Mouse (Mus musculus) kidney, postnatal 0 days (tissue): ENCODE measurements around the gene Ush2a. TPM values are rescaled to one million over a fixed set of nuclear protein-coding genes. Genes with fewer than 3 reads are reported as not detected.

Experiments
- ATAC-seq: fragments of 200-750 bp; cut with Nextera tagmentation; replicated peaks from 2 replicates; pipeline ENCODE4 v1.8.0; 2017; ENCODE audit warnings: low read depth, moderate number of reproducible peaks, moderate TSS enrichment, moderate library complexity; ENCODE audit not compliant: low FRiP score
- DNase-seq: peaks from one replicate; pipeline ENCODE4 v3.0.0-alpha.2; 2016; ENCODE audit warnings: low spot score
- H3K27ac ChIP-seq: fragments of 300-500 bp; sonication (generic); 2 replicates; pipeline ENCODE4 v1.5.1; 2014; ENCODE audit warnings: mild to moderate bottlenecking
- H3K27me3 ChIP-seq: fragments of 300-500 bp; sonication (generic); 2 replicates; pipeline ENCODE4 v1.6.1; 2014; ENCODE audit warnings: low read length, mixed read lengths; ENCODE audit not compliant: insufficient read depth
- H3K36me3 ChIP-seq: fragments of 300-500 bp; sonication (generic); 2 replicates; pipeline ENCODE4 v1.6.1; 2014; ENCODE audit warnings: low read length, mixed read lengths; ENCODE audit not compliant: insufficient read depth
- H3K4me1 ChIP-seq: fragments of 300-500 bp; sonication (generic); replicated peaks from 2 replicates; pipeline ENCODE4 v1.6.1; 2014; ENCODE audit warnings: antibody characterized with exemption, low read length, mixed read lengths; ENCODE audit not compliant: insufficient read depth
- H3K4me2 ChIP-seq: fragments of 300-500 bp; sonication (generic); 2 replicates; pipeline ENCODE4 v1.6.1; 2014; ENCODE audit warnings: mild to moderate bottlenecking, low read length, moderate library complexity, mixed read lengths
- H3K4me3 ChIP-seq: fragments of 300-500 bp; sonication (generic); replicated peaks from 2 replicates; pipeline ENCODE4 v1.5.1; 2014; ENCODE audit warnings: low read depth, low read length
- H3K9ac ChIP-seq: fragments of 300-500 bp; sonication (generic); 2 replicates; pipeline ENCODE4 v1.6.1; 2014; ENCODE audit warnings: low read depth, low read length
- H3K9me3 ChIP-seq: fragments of 300-500 bp; sonication (generic); replicated peaks from 2 replicates; pipeline ENCODE4 v1.6.1; 2016; ENCODE audit warnings: low read length, inconsistent platforms, mixed read lengths
- CTCF ChIP-seq: IDR thresholded peaks from 2 replicates; pipeline ENCODE4 v1.5.1; 2016; ENCODE audit warnings: antibody characterized with exemption, low read depth, mild to moderate bottlenecking, moderate library complexity
- WGBS: fragments of 180-500 bp; shearing (Covaris S2); extraction: QIAGEN DNeasy Blood & Tissue Kit; methylation state at CpG from one replicate; pipeline ENCODE4 v1.1.7; 2014; 5-methylcytosine and 5-hydroxymethylcytosine counted together
- polyA plus RNA-seq: library from polyadenylated mRNA; unstranded; fragments of >200 nt; fragmentation: Nextera tagmentation; extraction: Ambion mirVana; gene quantifications from 2 replicates; pipeline ENCODE4 v1.2.1, GENCODE M21; 2015

The Ush2a gene
- polyA plus RNA-seq, 1 experiment from 2014 or later: not detected

DNA sequence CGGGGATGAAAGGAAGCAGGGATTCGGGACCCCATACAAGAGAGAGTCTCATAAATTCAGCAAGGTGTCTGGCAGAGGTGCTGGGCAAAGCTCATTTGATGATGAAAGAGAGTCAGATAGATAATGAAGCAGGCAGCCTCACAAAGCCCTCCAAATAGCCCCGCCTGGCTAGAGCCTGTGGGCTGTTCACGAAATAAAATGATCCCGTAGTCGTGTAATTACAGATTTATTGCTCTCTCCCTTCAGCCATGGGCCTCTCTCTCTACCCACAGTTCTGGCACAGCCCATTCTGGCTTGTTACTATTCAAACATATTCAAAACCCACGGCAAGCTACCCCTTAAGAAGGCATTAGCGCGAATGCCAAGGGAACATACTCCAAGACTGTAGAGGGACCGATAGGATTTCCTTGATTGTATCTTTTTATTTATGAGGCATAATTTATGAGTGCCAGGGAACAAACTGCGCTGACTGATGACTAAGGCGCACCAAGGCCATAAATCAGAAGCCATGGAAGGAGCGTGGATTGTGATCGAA is 675.5 kb downstream of the Ush2a start:
- no peaks in the 10 kb centered on the region for H3K27me3 ChIP-seq
- no peak overlapping the region for H3K4me3 ChIP-seq
- H3K9me3 ChIP-seq: no peaks in the 10 kb centered on the region
- H3K27ac ChIP-seq: no peak overlapping the region
- no peak overlapping the region for H3K4me2 ChIP-seq
- DNase-seq: peak; percentile 7
- no peaks in the 10 kb centered on the region for H3K36me3 ChIP-seq
- H3K4me1 ChIP-seq: no peaks in the 10 kb centered on the region
- no peak overlapping the region for H3K9ac ChIP-seq
- ATAC-seq: no peak
- no peak for TF ChIP-seq CTCF
- WGBS: 32% methylated on average over 14 of the region's 14 CpGs

DNA sequence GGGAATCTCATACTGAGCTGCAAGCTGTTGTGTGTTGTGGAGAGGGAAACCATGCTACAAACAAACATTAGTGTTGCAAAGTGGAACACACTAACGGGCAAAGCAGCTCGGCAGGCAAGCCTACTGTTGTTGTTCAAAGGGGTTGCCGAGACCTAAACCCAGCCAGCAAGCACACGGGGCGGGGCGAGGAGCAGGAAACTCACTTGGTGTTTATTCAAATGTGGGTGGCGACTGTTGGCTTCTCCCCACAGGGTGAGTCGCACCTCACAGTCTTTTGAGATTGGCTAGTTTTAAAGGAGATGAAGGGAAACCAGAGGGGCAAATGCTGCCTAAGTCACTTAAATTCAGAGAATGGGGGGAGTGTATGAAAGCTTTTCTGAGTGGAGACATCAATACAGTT is 683.5 kb downstream of the Ush2a start:
- ATAC-seq: no peak
- 22% methylated on average over 8 of the region's 8 CpGs for WGBS
- Histone ChIP-seq H3K36me3 (no peaks in the 10 kb centered on the region), H3K9ac (no peak overlapping the region), H3K4me2 (no peak overlapping the region), H3K27me3 (no peaks in the 10 kb centered on the region), H3K4me3 (no peak overlapping the region), H3K4me1 (no peaks in the 10 kb centered on the region), H3K27ac (no peak overlapping the region), H3K9me3 (no peaks in the 10 kb centered on the region)
- no peak for DNase-seq
- TF ChIP-seq CTCF: no peak

DNA sequence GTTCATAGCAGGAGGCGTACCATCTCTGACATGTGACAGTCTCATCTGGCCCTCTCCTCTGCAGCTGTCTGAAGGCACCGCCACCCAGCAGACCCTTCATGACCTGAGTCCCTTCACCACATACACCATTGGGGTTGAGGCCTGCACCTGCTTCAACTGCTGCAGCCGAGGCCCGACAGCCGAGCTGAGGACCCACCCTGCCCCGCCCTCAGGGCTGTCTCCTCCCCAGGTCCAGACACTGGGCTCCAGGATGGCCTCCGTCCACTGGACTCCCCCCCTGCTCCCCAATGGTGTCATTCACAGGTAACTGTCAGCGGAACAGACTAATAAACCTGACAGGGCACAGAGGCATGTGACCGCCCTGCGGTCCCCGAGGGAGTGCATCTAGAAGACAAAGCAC is 685.0 kb downstream of the Ush2a start:
- no peak overlapping the region for H3K9ac ChIP-seq
- no peaks in the 10 kb centered on the region for H3K4me1 ChIP-seq
- DNase-seq (no peak), ATAC-seq (no peak)
- 73% methylated on average over 11 of the region's 11 CpGs for WGBS
- no peak overlapping the region for H3K4me3 ChIP-seq
- H3K9me3 ChIP-seq: no peaks in the 10 kb centered on the region
- H3K36me3 ChIP-seq: no peaks in the 10 kb centered on the region
- TF ChIP-seq CTCF: no peak
- no peaks in the 10 kb centered on the region for H3K27me3 ChIP-seq
- no peak overlapping the region for H3K27ac ChIP-seq
- H3K4me2 ChIP-seq: no peak overlapping the region

DNA sequence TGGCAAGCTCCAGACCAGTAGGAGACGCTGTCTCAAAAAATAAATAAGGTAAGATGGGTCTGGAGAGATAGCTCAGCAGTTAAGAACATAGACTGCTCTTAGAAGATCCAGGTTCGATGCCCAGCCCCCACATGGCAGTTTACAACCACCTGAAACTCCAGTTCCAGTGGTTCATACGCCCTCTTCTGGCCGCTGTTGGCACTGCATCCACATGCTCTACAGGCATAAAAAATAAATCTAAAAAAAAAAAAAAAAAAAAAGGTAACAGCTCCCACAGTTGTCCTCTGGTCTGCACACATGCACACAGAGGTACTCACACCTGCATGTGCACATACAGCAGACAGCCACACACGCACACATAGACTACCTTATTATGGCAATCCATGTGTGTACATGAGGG is 686.0 kb downstream of the Ush2a start:
- Histone ChIP-seq H3K4me2 (no peak overlapping the region), H3K27me3 (no peaks in the 10 kb centered on the region), H3K4me1 (no peaks in the 10 kb centered on the region), H3K36me3 (no peaks in the 10 kb centered on the region), H3K9me3 (no peaks in the 10 kb centered on the region), H3K4me3 (no peak overlapping the region), H3K27ac (no peak overlapping the region), H3K9ac (no peak overlapping the region)
- peak; percentile 34; the same call in 1 of the 2 replicates for TF ChIP-seq CTCF
- ATAC-seq: no peak
- 69% methylated on average over 5 of the region's 5 CpGs for WGBS
- DNase-seq: no peak

DNA sequence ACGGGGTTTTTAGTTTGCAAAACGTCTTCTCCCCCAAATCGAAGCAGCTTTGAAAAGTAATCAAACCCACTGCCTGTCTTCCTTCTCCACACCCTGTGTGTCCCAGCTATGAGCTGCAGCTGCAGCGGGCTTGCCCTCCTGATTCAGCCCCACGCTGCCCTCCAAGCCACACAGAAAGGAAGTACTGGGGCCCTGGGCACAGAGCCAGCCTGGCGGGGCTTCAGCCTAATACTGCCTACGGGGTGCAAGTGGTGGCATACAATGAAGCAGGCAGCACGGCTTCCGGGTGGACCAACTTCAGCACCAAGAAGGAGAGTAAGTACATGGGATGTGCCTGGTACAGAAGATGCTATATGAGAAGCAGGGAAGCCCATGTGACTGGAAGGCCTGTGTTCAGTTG is 686.5 kb downstream of the Ush2a start:
- no peaks in the 10 kb centered on the region for H3K36me3 ChIP-seq
- H3K4me2 ChIP-seq: no peak overlapping the region
- H3K9ac ChIP-seq: no peak overlapping the region
- H3K4me3 ChIP-seq: no peak overlapping the region
- ATAC-seq (no peak), DNase-seq (no peak)
- no peaks in the 10 kb centered on the region for H3K9me3 ChIP-seq
- no peak for TF ChIP-seq CTCF
- no peaks in the 10 kb centered on the region for H3K27me3 ChIP-seq
- no peak overlapping the region for H3K27ac ChIP-seq
- no peaks in the 10 kb centered on the region for H3K4me1 ChIP-seq
- WGBS: 59% methylated on average over 9 of the region's 9 CpGs

DNA sequence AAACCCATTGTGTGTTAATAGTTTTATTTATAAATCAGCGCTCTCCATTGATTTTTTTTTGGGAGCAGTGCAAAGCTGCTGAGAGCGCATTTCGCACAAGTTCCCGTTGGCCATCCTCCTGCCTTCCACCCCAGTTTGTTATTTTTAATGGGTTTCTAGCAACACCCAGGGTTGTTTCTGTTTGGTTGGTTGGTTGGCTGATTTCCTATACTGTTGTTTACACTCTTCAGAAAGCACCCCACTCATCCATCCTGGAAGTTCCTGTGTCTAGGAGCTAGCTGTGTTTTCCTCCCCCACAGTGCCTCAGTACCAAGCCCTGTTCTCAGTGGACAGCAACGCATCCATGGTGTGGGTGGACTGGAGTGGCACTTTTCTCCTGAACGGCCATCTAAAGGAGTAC is 689.3 kb downstream of the Ush2a start:
- no peak overlapping the region for H3K9ac ChIP-seq
- H3K4me1 ChIP-seq: no peaks in the 10 kb centered on the region
- ATAC-seq (no peak), DNase-seq (no peak)
- no peaks in the 10 kb centered on the region for H3K27me3 ChIP-seq
- no peak overlapping the region for H3K4me3 ChIP-seq
- no peak for TF ChIP-seq CTCF
- 80% methylated on average over 6 of the region's 6 CpGs for WGBS
- H3K27ac ChIP-seq: no peak overlapping the region
- H3K9me3 ChIP-seq: no peaks in the 10 kb centered on the region
- H3K4me2 ChIP-seq: no peak overlapping the region
- H3K36me3 ChIP-seq: no peaks in the 10 kb centered on the region

DNA sequence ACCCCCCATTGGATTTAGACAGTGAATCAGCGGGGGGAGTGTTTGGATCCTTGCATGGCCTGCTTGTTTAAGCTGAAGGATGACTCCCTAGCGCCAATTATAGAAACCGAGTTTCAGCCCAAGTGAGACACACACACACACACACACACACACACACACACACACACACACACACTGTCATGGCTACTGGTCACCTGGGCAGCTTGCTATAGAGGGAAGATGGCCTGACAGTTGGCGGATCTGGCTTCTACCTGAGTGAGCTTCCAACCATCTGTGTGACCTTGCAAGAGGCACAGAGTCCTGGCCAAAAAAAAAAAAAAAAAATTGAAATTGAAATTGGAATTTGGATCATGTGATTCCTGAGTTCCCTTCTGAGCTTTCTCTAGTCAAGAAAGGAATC is 690.7 kb downstream of the Ush2a start:
- no peak overlapping the region for H3K27ac ChIP-seq
- no peak overlapping the region for H3K9ac ChIP-seq
- no peak overlapping the region for H3K4me3 ChIP-seq
- no peak for TF ChIP-seq CTCF
- H3K36me3 ChIP-seq: no peaks in the 10 kb centered on the region
- no peak for DNase-seq
- WGBS: 97% methylated on average over 4 of the region's 4 CpGs
- no peaks in the 10 kb centered on the region for H3K4me1 ChIP-seq
- no peak for ATAC-seq
- no peak overlapping the region for H3K4me2 ChIP-seq
- no peaks in the 10 kb centered on the region for H3K9me3 ChIP-seq
- H3K27me3 ChIP-seq: no peaks in the 10 kb centered on the region
